Mouse (Mus musculus): Measurements from ENCODE around the gene Unc13c.

- TF ChIP-seq CTCF (IDR thresholded peaks at IDR 0.05), result no peak
- no peak for TF ChIP-seq EP300 (IDR thresholded peaks at IDR 0.05)
Observed at GRCm38 (mm10) chr9:74007976-74008686, 39.4 kb upstream of the Unc13c start.

All from lung, postnatal 0 days (tissue).